Mouse (Mus musculus) liver, embryonic 14.5 days (tissue): ENCODE data around the gene Mrpl51. TPM values are rescaled to one million over a fixed set of nuclear protein-coding genes. Genes with fewer than 3 reads are reported as not detected.

Source experiments
- ATAC-seq: fragments of 200-750 bp; cut with Nextera tagmentation; 2 replicates; pipeline ENCODE4 v1.8.0; 2017; ENCODE audit warnings: moderate number of reproducible peaks, mild to moderate bottlenecking, moderate library complexity; ENCODE audit not compliant: insufficient read depth
- DNase-seq, 3 experiments: peaks; one replicate each; pipeline ENCODE4 v3.0.0-alpha.2; 2012 to 2013; ENCODE audit warnings: low read depth in 3 of 3, low spot score in 3 of 3
- H3K27ac ChIP-seq: fragments of 300-500 bp; sonication (generic); 2 replicates; pipeline ENCODE4 v1.5.1; 2014; ENCODE audit warnings: moderate library complexity, mild to moderate bottlenecking, control low read depth, inconsistent platforms
- H3K27me3 ChIP-seq: fragments of 300-500 bp; sonication (generic); 2 replicates; pipeline ENCODE4 v1.6.1; 2014; ENCODE audit warnings: mild to moderate bottlenecking, low read length, moderate library complexity; ENCODE audit not compliant: control insufficient read depth, insufficient read depth
- H3K36me3 ChIP-seq: fragments of 300-500 bp; sonication (generic); replicated peaks from 2 replicates; pipeline ENCODE4 v1.6.1; 2014; ENCODE audit warnings: low read depth; ENCODE audit not compliant: control insufficient read depth, insufficient read depth
- H3K4me1 ChIP-seq, 2 experiments: fragments of 200-500 bp in 1 of 2; fragments of 300-500 bp in 1 of 2; sonication (generic) in 1 of 2; replicated peaks; 2 replicates each; pipeline ENCODE4 v1.6.1; 2012 to 2014; ENCODE audit warnings: antibody characterized with exemption in 1 of 2, inconsistent platforms in 1 of 2, low read length in 1 of 2; ENCODE audit not compliant: control insufficient read depth in 2 of 2, insufficient read depth in 2 of 2
- H3K4me2 ChIP-seq: fragments of 300-500 bp; sonication (generic); 2 replicates; pipeline ENCODE4 v1.6.1; 2014; ENCODE audit warnings: low read depth, mild to moderate bottlenecking, control low read depth, moderate library complexity
- H3K4me3 ChIP-seq, 2 experiments: fragments of 200-500 bp in 1 of 2; fragments of 300-500 bp in 1 of 2; sonication (generic) in 1 of 2; 2 replicates each; pipeline ENCODE4 v1.5.1; 2012 to 2014; ENCODE audit warnings: low read depth in 2 of 2, low read length in 2 of 2, mild to moderate bottlenecking in 2 of 2, control low read depth in 1 of 2, inconsistent platforms in 1 of 2, moderate library complexity in 1 of 2; ENCODE audit not compliant: insufficient read depth in 1 of 2
- H3K9ac ChIP-seq: fragments of 300-500 bp; sonication (generic); replicated peaks from 2 replicates; pipeline ENCODE4 v1.6.1; 2014; ENCODE audit warnings: mild to moderate bottlenecking, control low read depth, moderate library complexity
- H3K9me3 ChIP-seq: fragments of 300-500 bp; sonication (generic); 2 replicates; pipeline ENCODE4 v1.6.1; 2016; ENCODE audit warnings: low read length, mixed read lengths; ENCODE audit not compliant: control insufficient read depth
- CTCF ChIP-seq: IDR thresholded peaks from 2 replicates; pipeline ENCODE4 v1.5.1; 2016; ENCODE audit warnings: antibody characterized with exemption, low read depth, control low read depth
- EP300 ChIP-seq: IDR thresholded peaks from 2 replicates; pipeline ENCODE4 v1.6.1; 2016; ENCODE audit warnings: antibody characterized with exemption, low read depth
- WGBS: fragments of 180-500 bp; shearing (Covaris S2); extraction: QIAGEN DNeasy Blood & Tissue Kit; methylation state at CpG from one replicate; pipeline ENCODE4 v1.1.7; 2014; ENCODE audit not compliant: insufficient replicate concordance; 5-methylcytosine and 5-hydroxymethylcytosine counted together
- polyA plus RNA-seq, 2 experiments: library from polyadenylated mRNA; depleted of rRNA in 1 of 2; stranded (reverse) in 1 of 2; unstranded in 1 of 2; fragments of >200 nt; fragmentation: Nextera tagmentation in 1 of 2; extraction: Ambion mirVana in 1 of 2; gene quantifications; 2 replicates each; pipeline versions ENCODE4 v1.2.1 to v1.2.3; 2012 to 2014

The Mrpl51 gene
- polyA plus RNA-seq, 2 experiments: 50.9 to 182 TPM

GRCm38 (mm10) chr6:125145479-125145951, 46.1 kb upstream of the Mrpl51 start:
- Histone ChIP-seq H3K9ac (peak overlapping the region; percentile 87), H3K36me3 (peaks cover 20% of the 10 kb centered on the region), H3K4me3 (peak overlapping the region; percentile 77 to 95), H3K27ac (peak overlapping the region; percentile 66), H3K4me1 (peaks cover 18 to 29% of the 10 kb centered on the region in 2 experiments), H3K9me3 (no peaks in the 10 kb centered on the region), H3K4me2 (peak overlapping the region; percentile 75), H3K27me3 (no peaks in the 10 kb centered on the region)
- 1% methylated on average over 35 of the region's 35 CpGs for WGBS
- DNase-seq (no peak), ATAC-seq (peak; percentile 78)
- TF ChIP-seq EP300 (no peak), CTCF (no peak)

GRCm38 (mm10) chr6:125146148-125146547, 45.5 kb upstream of the Mrpl51 start:
- no peak overlapping the region for H3K27ac ChIP-seq

GRCm38 (mm10) chr6:125146797-125147196, 44.8 kb upstream of the Mrpl51 start:
- H3K4me3 ChIP-seq: no peak overlapping the region
- DNase-seq (no peak), ATAC-seq (no peak)
- no peak for TF ChIP-seq CTCF
- no peak for TF ChIP-seq EP300
- H3K27ac ChIP-seq: no peak overlapping the region
- 53% methylated on average over 4 of the region's 4 CpGs for WGBS
- peaks cover 18 to 29% of the 10 kb centered on the region in 2 experiments for H3K4me1 ChIP-seq
- peaks cover 8% of the 10 kb centered on the region for H3K36me3 ChIP-seq
- no peaks in the 10 kb centered on the region for H3K9me3 ChIP-seq
- no peaks in the 10 kb centered on the region for H3K27me3 ChIP-seq
- no peak overlapping the region for H3K9ac ChIP-seq
- peak overlapping the region; percentile 75 for H3K4me2 ChIP-seq

More at GRCm38 (mm10) chr6:125146148-125146547, 45.5 kb upstream of the Mrpl51 start:
- Histone ChIP-seq H3K27me3 (no peaks in the 10 kb centered on the region), H3K4me1 (peaks cover 18 to 29% of the 10 kb centered on the region in 2 experiments), H3K4me3 (peak overlapping the region; percentile 31 to 95; a peak in 3 of 4 replicates), H3K9me3 (no peaks in the 10 kb centered on the region), H3K36me3 (peaks cover 14% of the 10 kb centered on the region), H3K9ac (peak overlapping the region; percentile 87), H3K4me2 (peak overlapping the region; percentile 75)
- DNase-seq: no peak
- 50% methylated on average over 7 of the region's 7 CpGs for WGBS
- no peak for TF ChIP-seq CTCF
- TF ChIP-seq EP300: no peak
- no peak for ATAC-seq

GRCm38 (mm10) chr6:125147329-125147728, 44.3 kb upstream of the Mrpl51 start:
- 62% methylated on average over 10 of the region's 10 CpGs for WGBS
- no peak for ATAC-seq
- Histone ChIP-seq H3K4me1 (peaks cover 20 to 33% of the 10 kb centered on the region in 2 experiments), H3K36me3 (peaks cover 4% of the 10 kb centered on the region), H3K9ac (no peak overlapping the region), H3K27ac (no peak overlapping the region), H3K9me3 (no peaks in the 10 kb centered on the region), H3K4me3 (no peak overlapping the region), H3K27me3 (no peaks in the 10 kb centered on the region), H3K4me2 (no peak overlapping the region)
- TF ChIP-seq EP300: no peak
- no peak for TF ChIP-seq CTCF
- no peak for DNase-seq

- no peaks in the 10 kb centered on the region for H3K27me3 ChIP-seq
- ATAC-seq: no peak
- no peak for TF ChIP-seq EP300
- TF ChIP-seq CTCF: no peak
- peaks cover 26 to 36% of the 10 kb centered on the region in 2 experiments for H3K4me1 ChIP-seq
- H3K36me3 ChIP-seq: no peaks in the 10 kb centered on the region; the same call in none of the 2 replicates
- no peak overlapping the region for H3K27ac ChIP-seq
- no peak for DNase-seq
- H3K4me2 ChIP-seq: peak overlapping the region; percentile 18; the same call in 1 of the 2 replicates
- H3K9ac ChIP-seq: no peak overlapping the region
- no peaks in the 10 kb centered on the region for H3K9me3 ChIP-seq
- 37% methylated on average over 18 of the region's 18 CpGs for WGBS
- no peak overlapping the region for H3K4me3 ChIP-seq
Measured at GRCm38 (mm10) chr6:125148251-125148925, 43.2 kb upstream of the Mrpl51 start.
